Mouse (Mus musculus): ENCODE data around the gene Fam169b. TPM values are rescaled to one million over a fixed set of nuclear protein-coding genes. Genes with fewer than 3 reads are reported as not detected.
"Not testable (repeated sequence)": the region's sequence is repeated elsewhere in the genome, so short reads cannot be mapped to it uniquely, and the experiment has no call there.

The Fam169b gene
- polyA plus RNA-seq, 1 experiment = 114 TPM

- WGBS = 46% methylated on average over 6 of the region's 6 CpGs
- DNase-seq = no peak
- H3K27me3 ChIP-seq (ENCODE audit: control insufficient read depth, insufficient read depth, low read length) = no peaks in the 10 kb centered on the region
- no peaks in the 10 kb centered on the region for H3K36me3 ChIP-seq (ENCODE audit: control insufficient read depth, insufficient read depth, low read length)
- H3K4me3 ChIP-seq (ENCODE audit: control insufficient read depth, insufficient read depth, low read length) = no peak overlapping the region
- peaks cover 36% of the 10 kb centered on the region for H3K4me1 ChIP-seq (replicated peaks; ENCODE audit: control insufficient read depth, insufficient read depth, low read length)
- TF ChIP-seq POLR2A (IDR thresholded peaks at IDR 0.05; ENCODE audit: control insufficient read depth, extremely low read depth, insufficient read depth, low read length, poor library complexity) = no peak
- no peak for TF ChIP-seq CTCF (IDR thresholded peaks at IDR 0.05; ENCODE audit: borderline replicate concordance, control insufficient read depth, extremely low read depth, insufficient read depth, low read length, poor library complexity)
- no peak overlapping the region for H3K27ac ChIP-seq (ENCODE audit: control insufficient read depth, insufficient read depth, low read length)
Measured at GRCm38 (mm10) chr7:68266691-68267090, 6.9 kb upstream of the Fam169b start.

DNA sequence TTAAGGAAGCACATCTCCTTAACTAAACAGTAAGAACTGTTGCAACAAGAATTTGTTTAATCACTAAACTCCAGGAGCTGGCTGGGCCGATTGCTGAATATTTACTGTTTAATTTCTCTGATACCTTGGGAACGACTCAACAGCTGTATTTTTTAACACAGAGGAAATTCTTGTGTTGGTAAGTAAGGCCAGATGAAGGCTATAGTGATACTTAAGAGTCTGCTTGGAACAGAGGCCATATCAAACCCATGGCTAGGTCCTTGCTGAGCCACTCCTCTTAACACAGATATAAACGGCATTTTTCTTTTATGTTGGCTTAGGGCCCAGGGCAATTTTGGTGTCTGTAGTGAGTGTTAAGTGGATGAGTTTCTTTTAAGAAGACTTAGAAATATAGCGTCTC, 3.1 kb upstream of the Fam169b start:
- H3K27me3 ChIP-seq (ENCODE audit: control insufficient read depth, insufficient read depth, low read length) = no peaks in the 10 kb centered on the region
- no peak for DNase-seq
- no peak for TF ChIP-seq POLR2A (IDR thresholded peaks at IDR 0.05; ENCODE audit: control insufficient read depth, extremely low read depth, insufficient read depth, low read length, poor library complexity)
- no peak for TF ChIP-seq CTCF (IDR thresholded peaks at IDR 0.05; ENCODE audit: borderline replicate concordance, control insufficient read depth, extremely low read depth, insufficient read depth, low read length, poor library complexity)
- no peak overlapping the region for H3K4me3 ChIP-seq (ENCODE audit: control insufficient read depth, insufficient read depth, low read length)
- no peaks in the 10 kb centered on the region for H3K36me3 ChIP-seq (ENCODE audit: control insufficient read depth, insufficient read depth, low read length)
- peaks cover 26% of the 10 kb centered on the region for H3K4me1 ChIP-seq (replicated peaks; ENCODE audit: control insufficient read depth, insufficient read depth, low read length)
- H3K27ac ChIP-seq (ENCODE audit: control insufficient read depth, insufficient read depth, low read length) = no peak overlapping the region; the same call in 1 of the 2 replicates
- 40% methylated on average over 4 of the region's 4 CpGs for WGBS

DNA sequence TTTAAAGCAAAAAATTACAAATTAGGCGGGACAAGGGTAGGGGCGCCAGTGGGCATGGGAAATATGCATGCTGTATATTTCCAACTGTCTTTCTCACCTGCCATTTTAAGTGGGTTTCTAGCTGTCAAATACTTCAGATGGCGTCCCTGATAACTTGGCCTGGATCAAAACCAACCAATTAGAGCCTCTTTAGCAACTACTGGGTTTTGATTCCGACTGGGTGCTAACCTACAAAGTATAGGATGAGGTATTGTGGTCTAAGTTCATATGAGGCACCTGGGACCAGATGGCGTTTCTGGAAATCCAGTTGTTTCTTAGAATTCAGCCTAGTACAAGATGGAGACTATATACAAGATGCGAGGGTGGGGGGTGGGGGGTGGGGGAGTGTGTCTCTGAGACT, 1.8 kb upstream of the Fam169b start:
- no peak for DNase-seq
- H3K36me3 ChIP-seq (ENCODE audit: control insufficient read depth, insufficient read depth, low read length) = no peaks in the 10 kb centered on the region
- TF ChIP-seq CTCF (IDR thresholded peaks at IDR 0.05; ENCODE audit: borderline replicate concordance, control insufficient read depth, extremely low read depth, insufficient read depth, low read length, poor library complexity) = no peak
- 13% methylated on average over 6 of the region's 6 CpGs for WGBS
- no peak overlapping the region for H3K27ac ChIP-seq (ENCODE audit: control insufficient read depth, insufficient read depth, low read length)
- H3K4me1 ChIP-seq (replicated peaks; ENCODE audit: control insufficient read depth, insufficient read depth, low read length) = peaks cover 23% of the 10 kb centered on the region
- H3K4me3 ChIP-seq (ENCODE audit: control insufficient read depth, insufficient read depth, low read length) = no peak overlapping the region
- H3K27me3 ChIP-seq (ENCODE audit: control insufficient read depth, insufficient read depth, low read length) = no peaks in the 10 kb centered on the region

DNA sequence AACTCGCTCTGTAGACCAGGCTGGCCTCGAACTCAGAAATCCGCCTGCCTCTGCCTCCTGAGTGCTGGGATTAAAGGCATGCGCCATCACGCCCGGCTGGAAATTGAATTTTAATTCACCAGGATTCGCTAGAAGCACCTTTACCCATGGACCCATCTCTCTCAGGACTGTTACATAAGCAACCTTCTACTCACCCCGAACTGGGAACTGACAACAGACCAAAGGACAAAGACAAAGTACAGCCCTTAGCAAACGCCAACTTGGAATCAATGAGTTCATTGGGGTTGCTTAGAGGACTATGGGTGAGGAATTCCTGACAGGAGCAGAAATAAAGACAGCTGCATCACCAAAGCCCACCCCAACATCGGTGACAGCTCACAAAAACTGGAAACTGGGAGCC, 1.0 kb upstream of the Fam169b start:
- no peak overlapping the region for H3K4me3 ChIP-seq (ENCODE audit: control insufficient read depth, insufficient read depth, low read length)
- H3K36me3 ChIP-seq (ENCODE audit: control insufficient read depth, insufficient read depth, low read length) = no peaks in the 10 kb centered on the region
- 81% methylated on average over 10 of the region's 10 CpGs for WGBS
- no peaks in the 10 kb centered on the region for H3K27me3 ChIP-seq (ENCODE audit: control insufficient read depth, insufficient read depth, low read length)
- no peak for DNase-seq
- H3K4me1 ChIP-seq (replicated peaks; ENCODE audit: control insufficient read depth, insufficient read depth, low read length) = peaks cover 20% of the 10 kb centered on the region
- no peak for TF ChIP-seq CTCF (IDR thresholded peaks at IDR 0.05; ENCODE audit: borderline replicate concordance, control insufficient read depth, extremely low read depth, insufficient read depth, low read length, poor library complexity)
- no peak for TF ChIP-seq POLR2A (IDR thresholded peaks at IDR 0.05; ENCODE audit: control insufficient read depth, extremely low read depth, insufficient read depth, low read length, poor library complexity)
- no peak overlapping the region for H3K27ac ChIP-seq (ENCODE audit: control insufficient read depth, insufficient read depth, low read length)

DNA sequence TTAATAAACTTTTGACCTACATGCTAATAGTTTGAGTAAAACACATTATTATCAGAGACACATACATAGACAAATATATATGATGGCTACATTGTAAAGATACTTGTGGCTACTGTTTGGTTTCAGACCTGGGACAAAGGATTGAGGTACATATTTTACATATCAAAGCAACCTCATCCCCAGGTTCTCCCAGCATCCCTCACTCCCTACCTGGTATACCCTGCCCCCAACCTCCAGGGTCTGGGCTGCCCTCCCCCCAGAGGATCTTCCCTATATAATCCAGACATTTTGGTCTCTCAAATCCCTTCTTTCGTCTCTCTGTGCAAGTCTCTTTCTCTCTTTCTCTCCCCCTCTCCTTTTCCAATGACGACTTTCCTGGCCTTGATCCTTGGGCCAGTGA, 579 bp downstream of the Fam169b start:
- Histone ChIP-seq H3K27ac (ENCODE audit: control insufficient read depth, insufficient read depth, low read length) (no peak overlapping the region), H3K4me1 (replicated peaks; ENCODE audit: control insufficient read depth, insufficient read depth, low read length) (peaks cover 28% of the 10 kb centered on the region), H3K27me3 (ENCODE audit: control insufficient read depth, insufficient read depth, low read length) (no peaks in the 10 kb centered on the region), H3K4me3 (ENCODE audit: control insufficient read depth, insufficient read depth, low read length) (no peak overlapping the region), H3K36me3 (ENCODE audit: control insufficient read depth, insufficient read depth, low read length) (no peaks in the 10 kb centered on the region)
- WGBS = 17% methylated on average over 2 of the region's 2 CpGs
- TF ChIP-seq CTCF (IDR thresholded peaks at IDR 0.05; ENCODE audit: borderline replicate concordance, control insufficient read depth, extremely low read depth, insufficient read depth, low read length, poor library complexity) = no peak
- no peak for TF ChIP-seq POLR2A (IDR thresholded peaks at IDR 0.05; ENCODE audit: control insufficient read depth, extremely low read depth, insufficient read depth, low read length, poor library complexity)
- DNase-seq = no peak

- H3K27ac ChIP-seq (ENCODE audit: control insufficient read depth, insufficient read depth, low read length) = peak overlapping the region; percentile 39
- no peak overlapping the region; the same call in 1 of the 2 replicates for H3K4me3 ChIP-seq (ENCODE audit: control insufficient read depth, insufficient read depth, low read length)
- WGBS = 27% methylated on average over 9 of the region's 9 CpGs
- no peaks in the 10 kb centered on the region for H3K27me3 ChIP-seq (ENCODE audit: control insufficient read depth, insufficient read depth, low read length)
- no peaks in the 10 kb centered on the region for H3K36me3 ChIP-seq (ENCODE audit: control insufficient read depth, insufficient read depth, low read length)
- peaks cover 33% of the 10 kb centered on the region for H3K4me1 ChIP-seq (replicated peaks; ENCODE audit: control insufficient read depth, insufficient read depth, low read length)
- DNase-seq = no peak
- TF ChIP-seq POLR2A (IDR thresholded peaks at IDR 0.05; ENCODE audit: control insufficient read depth, extremely low read depth, insufficient read depth, low read length, poor library complexity) (no peak), CTCF (IDR thresholded peaks at IDR 0.05; ENCODE audit: borderline replicate concordance, control insufficient read depth, extremely low read depth, insufficient read depth, low read length, poor library complexity) (no peak)
Measured at GRCm38 (mm10) chr7:68274951-68275350, 1.3 kb downstream of the Fam169b start.

DNA sequence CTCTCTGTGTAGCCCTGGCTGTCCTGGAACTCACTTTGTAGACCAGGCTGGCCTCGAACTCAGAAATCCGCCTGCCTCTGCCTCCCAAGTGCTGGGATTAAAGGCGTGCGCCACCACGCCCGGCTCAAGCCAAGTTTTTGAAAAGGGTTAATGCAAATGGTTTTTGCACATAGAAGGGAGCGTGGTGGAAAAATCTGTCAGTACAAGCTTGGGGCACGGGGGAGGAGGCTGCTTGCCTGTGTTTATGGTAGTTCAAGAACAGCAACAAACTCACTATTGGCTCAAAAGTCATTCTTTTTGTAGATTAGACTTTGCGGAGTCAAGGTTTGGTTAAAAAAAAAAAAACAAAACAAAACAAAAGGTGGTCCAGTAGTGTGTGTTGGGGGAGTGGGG, 1.8 kb downstream of the Fam169b start:
- Histone ChIP-seq H3K4me3 (ENCODE audit: control insufficient read depth, insufficient read depth, low read length) (peak overlapping the region; percentile 55), H3K4me1 (replicated peaks; ENCODE audit: control insufficient read depth, insufficient read depth, low read length) (peaks cover 36% of the 10 kb centered on the region), H3K27ac (ENCODE audit: control insufficient read depth, insufficient read depth, low read length) (peak overlapping the region; percentile 85)
- not testable (repeated sequence) for DNase-seq; H3K36me3 ChIP-seq (ENCODE audit: control insufficient read depth, insufficient read depth, low read length); H3K27me3 ChIP-seq (ENCODE audit: control insufficient read depth, insufficient read depth, low read length)
- 10% methylated on average over 9 of the region's 9 CpGs for WGBS

Measured in thymus, adult 2 months (tissue).